1 mouse cellular context compared by ENCODE assay signal in the genomic region with DNA sequence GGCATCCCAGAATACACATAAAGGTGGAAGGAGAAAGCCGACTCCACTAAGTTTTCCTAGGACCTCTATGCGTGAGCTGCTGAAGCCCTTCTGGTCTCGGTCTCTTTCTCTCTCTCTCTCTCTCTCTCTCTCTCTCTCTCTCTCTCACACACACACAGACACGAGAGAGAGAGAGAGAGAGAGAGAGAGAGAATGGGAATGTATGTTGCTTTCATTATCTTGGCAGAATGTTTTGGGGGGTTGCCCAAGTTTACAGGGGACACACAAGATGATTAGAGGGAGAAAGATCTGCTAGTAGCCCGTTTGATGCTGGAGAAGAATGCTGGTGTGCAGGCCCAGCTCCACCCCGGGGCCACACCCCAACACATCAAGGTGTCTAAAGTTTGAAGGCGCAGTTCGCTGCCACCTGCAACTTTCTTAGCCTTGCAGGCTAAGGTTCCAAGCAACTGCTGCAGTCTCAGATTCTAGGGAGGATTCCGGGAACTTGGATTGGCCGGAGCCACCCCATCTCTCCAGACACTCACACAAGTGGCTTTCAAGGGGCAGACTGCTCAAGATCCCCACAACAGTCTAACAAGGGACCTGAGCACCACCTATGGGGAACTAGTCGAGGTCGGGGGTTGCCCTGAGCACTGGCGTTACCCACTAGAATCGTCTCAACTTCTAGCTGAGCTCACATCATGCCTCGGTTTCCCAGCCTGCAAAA.
TF ChIP-seq lines count a peak whose summit lies in the region.

No protein-coding gene starts in this region.

TF ChIP-seq in MEL, 35 proteins besides CTCF, POLR2A, EP300 and RAD21:
- no peak for TF ChIP-seq ETS1 (IDR thresholded peaks at IDR 0.05; ENCODE audit: low read depth, low read length)
- TF ChIP-seq USF2 (IDR thresholded peaks at IDR 0.05; ENCODE audit: borderline replicate concordance in 1 of 2, insufficient read depth in 1 of 2, low read depth in 1 of 2, low read length in 2 of 2) = no peak
- peak; percentile 5; the same call in 1 of the 2 replicates for TF ChIP-seq SMC3 (IDR thresholded peaks at IDR 0.05; ENCODE audit: low read depth, low read length)
- 0 out of 2 replicates have a peak, but pooled peaks have one; percentile 27 for TF ChIP-seq POLR2AphosphoS2 (IDR thresholded peaks at IDR 0.05; ENCODE audit: low read length)
- 0 out of 2 replicates have a peak, but pooled peaks have one; percentile 3 for TF ChIP-seq MAZ (IDR thresholded peaks at IDR 0.05; ENCODE audit: low read depth, low read length)
- TF ChIP-seq ELF1 (IDR thresholded peaks at IDR 0.05; ENCODE audit: low read depth, low read length) = 0 out of 2 replicates have a peak, but pooled peaks have one; percentile 4
- no peak for TF ChIP-seq TBP (IDR thresholded peaks at IDR 0.05; ENCODE audit: low read depth, low read length)
- peak; percentile 52; the same call in 1 of the 2 replicates for TF ChIP-seq MXI1 (IDR thresholded peaks at IDR 0.05; ENCODE audit: low read depth, low read length)
- TF ChIP-seq JUND (IDR thresholded peaks at IDR 0.05; ENCODE audit: low read depth, low read length) = peak; percentile 92
